Mouse (Mus musculus) midbrain, postnatal 0 days (tissue): ENCODE results near the gene Tspan4. TPM values are rescaled to one million over a fixed set of nuclear protein-coding genes. Genes with fewer than 3 reads are reported as not detected.

Experiments
- ATAC-seq: fragments of 200-750 bp; cut with Nextera tagmentation; 2 replicates; pipeline ENCODE4 v1.8.0; 2017; ENCODE audit warnings: moderate number of reproducible peaks, mild to moderate bottlenecking, moderate TSS enrichment, moderate library complexity; ENCODE audit not compliant: low FRiP score
- DNase-seq: peaks from one replicate; pipeline ENCODE4 v3.0.0-alpha.2; 2015; ENCODE audit warnings: low spot score
- H3K27ac ChIP-seq: fragments of 300-500 bp; sonication (generic); 2 replicates; pipeline ENCODE4 v1.5.1; 2014; ENCODE audit warnings: low read depth, mild to moderate bottlenecking, low read length, mixed read lengths
- H3K27me3 ChIP-seq: fragments of 300-500 bp; sonication (generic); 2 replicates; pipeline ENCODE4 v1.6.1; 2014; ENCODE audit warnings: low read length, control low read depth, mixed read lengths; ENCODE audit not compliant: insufficient read depth
- H3K36me3 ChIP-seq: fragments of 300-500 bp; sonication (generic); 2 replicates; pipeline ENCODE4 v1.6.1; 2014; ENCODE audit warnings: low read length, control low read depth, mixed read lengths; ENCODE audit not compliant: insufficient read depth
- H3K4me1 ChIP-seq: fragments of 300-500 bp; sonication (generic); 2 replicates; pipeline ENCODE4 v1.6.1; 2014; ENCODE audit warnings: mild to moderate bottlenecking, control low read depth, antibody characterized with exemption, low read length, mixed read lengths; ENCODE audit not compliant: insufficient read depth
- H3K4me2 ChIP-seq: fragments of 300-500 bp; sonication (generic); 2 replicates; pipeline ENCODE4 v1.6.1; 2014; ENCODE audit warnings: low read depth, mild to moderate bottlenecking, low read length, mixed read lengths; ENCODE audit not compliant: poor library complexity, severe bottlenecking
- H3K4me3 ChIP-seq: fragments of 300-500 bp; sonication (generic); 2 replicates; pipeline ENCODE4 v1.5.1; 2014; ENCODE audit warnings: low read depth, mild to moderate bottlenecking, low read length, moderate library complexity
- H3K9ac ChIP-seq: fragments of 300-500 bp; sonication (generic); replicated peaks from 2 replicates; pipeline ENCODE4 v1.6.1; 2014; ENCODE audit warnings: mild to moderate bottlenecking, low read length, moderate library complexity, mixed read lengths; ENCODE audit not compliant: poor library complexity, severe bottlenecking
- H3K9me3 ChIP-seq: fragments of 300-500 bp; sonication (generic); 2 replicates; pipeline ENCODE4 v1.6.1; 2016; ENCODE audit warnings: low read length, control low read depth
- CTCF ChIP-seq: IDR thresholded peaks from 2 replicates; pipeline ENCODE4 v1.5.1; 2016; ENCODE audit warnings: antibody characterized with exemption, mild to moderate bottlenecking
- WGBS: fragments of 180-500 bp; shearing (Covaris S2); extraction: QIAGEN DNeasy Blood & Tissue Kit; methylation state at CpG from one replicate; pipeline ENCODE4 v1.1.7; 2014; 5-methylcytosine and 5-hydroxymethylcytosine counted together
- polyA plus RNA-seq: library from polyadenylated mRNA; unstranded; fragments of >200 nt; fragmentation: Nextera tagmentation; extraction: Ambion mirVana; gene quantifications from 2 replicates; pipeline ENCODE4 v1.2.1, GENCODE M21; 2015
- total RNA-seq: library from RNA; depleted of rRNA; stranded (reverse); fragments of >200 nt; gene quantifications from 2 replicates; pipeline ENCODE4 v1.2.3, GENCODE M21; 2014

Gene Tspan4
- total and polyA plus RNA-seq, 2 experiments from 2014 or later, result 68.1 to 94.8 TPM

DNA sequence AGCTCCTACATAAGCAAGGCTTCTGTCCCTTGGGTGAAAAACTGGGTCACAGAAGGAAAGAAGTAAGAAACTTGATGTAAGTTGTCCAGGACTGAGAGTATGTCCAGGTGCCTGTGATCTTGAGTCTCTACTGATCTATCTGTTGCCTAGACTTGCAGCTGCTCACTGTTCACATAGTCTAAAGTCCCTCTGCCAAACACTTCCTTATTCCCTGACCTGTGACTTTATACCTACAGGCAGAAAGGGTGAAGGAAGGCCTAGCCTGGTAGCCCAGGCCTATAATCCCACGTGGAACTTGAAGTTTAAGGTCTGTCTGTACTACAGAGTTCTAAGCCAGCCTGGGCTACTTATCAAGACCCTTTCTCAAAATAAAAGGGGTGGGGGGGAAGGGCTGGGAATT, 60.5 kb downstream of the Tspan4 start:
- TF ChIP-seq CTCF, result no peak
- Histone ChIP-seq H3K27me3 (no peaks in the 10 kb centered on the region), H3K4me1 (peaks cover 12% of the 10 kb centered on the region), H3K9ac (no peak overlapping the region), H3K4me2 (no peak overlapping the region), H3K9me3 (no peaks in the 10 kb centered on the region), H3K4me3 (no peak overlapping the region), H3K36me3 (0 out of 2 replicates have a peak, but pooled peaks cover 3% of the 10 kb centered on the region), H3K27ac (no peak overlapping the region)
- no peak for DNase-seq
- ATAC-seq, result no peak
- 80% methylated on average over 1 of the region's 1 CpGs for WGBS

DNA sequence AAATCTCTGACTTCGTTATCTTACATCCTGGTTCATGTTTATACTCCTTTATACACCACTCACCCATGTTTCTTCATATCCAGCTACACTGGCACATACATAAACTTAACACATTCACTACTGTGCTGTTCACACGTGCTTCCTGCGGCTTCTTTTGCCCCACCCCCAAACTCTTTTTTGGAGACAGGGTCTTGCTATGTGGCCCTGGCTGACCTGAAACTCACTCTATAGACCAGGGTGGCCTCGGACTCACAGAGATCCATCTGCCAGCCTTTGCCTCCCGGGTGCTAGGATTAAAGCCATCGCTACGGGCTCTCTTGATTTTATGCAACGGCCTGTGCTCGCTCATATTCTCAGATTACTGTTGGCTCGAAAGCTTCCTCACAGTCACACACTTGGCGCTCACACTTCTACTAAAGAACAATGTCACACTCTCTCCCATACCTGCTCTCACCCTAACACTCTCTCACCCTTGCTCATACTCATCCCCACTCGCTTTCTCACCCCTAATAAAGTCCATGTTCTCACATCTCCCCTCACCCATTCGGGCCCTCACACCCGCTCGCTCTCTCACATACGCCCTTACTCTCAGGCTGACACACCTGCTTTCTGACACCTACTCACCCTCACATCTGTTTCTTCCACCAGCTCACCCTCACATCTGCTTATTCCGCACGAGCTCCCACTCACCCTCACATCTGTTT, 64.0 kb downstream of the Tspan4 start:
- DNase-seq (no peak), ATAC-seq (no peak; the same call in 1 of the 2 replicates)
- H3K9me3 ChIP-seq, result no peaks in the 10 kb centered on the region
- peaks cover 12% of the 10 kb centered on the region for H3K4me1 ChIP-seq
- peak overlapping the region; percentile 85 for H3K4me2 ChIP-seq
- H3K27me3 ChIP-seq, result no peaks in the 10 kb centered on the region
- H3K4me3 ChIP-seq, result peak overlapping the region; percentile 69
- TF ChIP-seq CTCF, result no peak
- peak overlapping the region; percentile 76 for H3K9ac ChIP-seq
- no peaks in the 10 kb centered on the region for H3K36me3 ChIP-seq
- 15% methylated on average over 18 of the region's 18 CpGs for WGBS
- peak overlapping the region; percentile 77 for H3K27ac ChIP-seq

DNA sequence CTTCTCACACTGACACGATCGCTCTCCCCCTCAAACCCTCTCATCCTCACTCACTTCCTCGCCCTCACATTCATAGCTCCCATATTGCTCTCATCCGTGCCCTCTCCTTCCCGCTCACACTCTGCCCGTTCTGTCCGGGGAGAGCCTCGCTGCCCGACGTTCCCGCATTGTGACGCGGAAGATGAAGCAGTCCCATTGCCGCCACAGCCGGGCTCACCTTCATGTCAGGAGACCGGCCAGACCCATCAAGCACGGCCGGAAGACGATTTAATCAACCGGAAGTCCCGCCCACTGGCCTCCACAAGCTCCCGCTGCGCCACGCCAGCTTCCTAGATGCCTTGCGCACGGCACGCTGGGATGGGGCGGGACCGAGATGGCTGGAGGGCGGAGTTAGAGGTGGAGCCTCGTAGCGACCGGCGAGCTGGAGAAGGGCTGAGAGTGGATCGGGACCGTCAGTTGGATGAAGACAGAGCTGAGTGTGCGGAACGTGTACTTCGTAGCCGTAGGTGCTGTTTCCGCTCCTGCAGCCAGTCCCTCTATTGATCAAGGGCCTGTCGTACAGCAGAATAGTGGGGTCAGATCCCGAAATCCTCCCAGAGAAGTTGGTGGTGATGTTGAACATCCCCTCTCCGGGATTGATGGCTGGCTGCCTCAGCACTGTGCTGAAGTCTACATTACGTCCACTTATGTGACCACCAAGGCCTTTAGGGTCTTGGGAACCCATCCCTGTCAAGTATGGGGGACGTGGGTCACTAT, 64.7 kb downstream of the Tspan4 start, which contains the start of gene Chid1:
Chid1 (minus strand) TSS at position 302 of the 756 bp plus-strand sequence.
- Histone ChIP-seq H3K4me3 (peak within 1 kb of the TSS; percentile 69), H3K9me3 (no peaks in the 10 kb centered on the region), H3K4me2 (peak within 1 kb of the TSS; percentile 85), H3K4me1 (peaks cover 12% of the 10 kb centered on the region), H3K27ac (peak within 1 kb of the TSS; percentile 77), H3K9ac (peak within 1 kb of the TSS; percentile 76), H3K36me3 (no peaks in the 10 kb centered on the region), H3K27me3 (no peaks in the 10 kb centered on the region)
- ATAC-seq (peak; percentile 95), DNase-seq (peak; percentile 99)
- WGBS, result under 1% methylated on average over 46 of the region's 46 CpGs
- TF ChIP-seq CTCF, result peak; percentile 23; the same call in 1 of the 2 replicates

DNA sequence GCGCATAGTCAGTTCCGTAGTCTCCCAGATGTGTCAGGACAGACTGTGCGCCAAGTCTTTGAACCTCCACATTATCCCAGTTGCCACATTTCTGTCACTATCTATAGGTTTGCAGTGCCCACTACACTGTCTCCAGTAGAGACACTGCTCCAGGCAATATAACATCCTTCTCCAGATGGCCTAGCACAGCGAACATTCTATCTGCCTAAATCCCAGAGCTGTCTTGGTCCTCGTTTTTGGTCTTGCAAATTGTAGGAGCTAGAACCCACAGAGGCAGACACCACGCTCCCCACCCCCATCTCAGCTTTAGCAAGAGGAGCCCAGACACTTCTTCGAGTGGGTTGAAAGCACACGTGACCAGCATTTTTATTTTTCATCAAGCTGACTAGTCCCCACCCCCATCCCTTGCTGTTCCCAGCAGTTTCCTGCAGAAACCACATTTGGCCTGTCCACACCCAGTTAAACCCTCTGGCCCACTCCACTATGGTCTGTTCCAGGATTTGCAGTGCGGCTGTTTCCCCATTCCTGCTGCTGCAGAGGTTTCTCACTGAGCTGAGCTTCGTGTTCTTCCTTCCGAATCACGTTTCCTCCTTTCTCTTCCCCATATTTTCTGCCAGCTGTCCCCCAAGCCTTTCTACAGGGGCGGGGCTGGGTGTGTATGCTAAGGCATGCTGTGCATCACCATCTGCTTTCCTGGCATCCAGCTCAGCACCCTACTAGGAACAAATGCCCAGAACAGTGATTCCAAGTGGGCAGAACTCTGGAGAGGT, 65.5 kb downstream of the Tspan4 start:
- WGBS, result 57% methylated on average over 13 of the region's 13 CpGs
- no peaks in the 10 kb centered on the region for H3K27me3 ChIP-seq
- peak overlapping the region; percentile 77 for H3K27ac ChIP-seq
- ATAC-seq (peak; percentile 47), DNase-seq (peak; percentile 68)
- no peak for TF ChIP-seq CTCF
- peak overlapping the region; percentile 85 for H3K4me2 ChIP-seq
- peak overlapping the region; percentile 76 for H3K9ac ChIP-seq
- H3K9me3 ChIP-seq, result no peaks in the 10 kb centered on the region
- no peaks in the 10 kb centered on the region for H3K36me3 ChIP-seq
- H3K4me3 ChIP-seq, result peak overlapping the region; percentile 69
- H3K4me1 ChIP-seq, result peaks cover 12% of the 10 kb centered on the region

DNA sequence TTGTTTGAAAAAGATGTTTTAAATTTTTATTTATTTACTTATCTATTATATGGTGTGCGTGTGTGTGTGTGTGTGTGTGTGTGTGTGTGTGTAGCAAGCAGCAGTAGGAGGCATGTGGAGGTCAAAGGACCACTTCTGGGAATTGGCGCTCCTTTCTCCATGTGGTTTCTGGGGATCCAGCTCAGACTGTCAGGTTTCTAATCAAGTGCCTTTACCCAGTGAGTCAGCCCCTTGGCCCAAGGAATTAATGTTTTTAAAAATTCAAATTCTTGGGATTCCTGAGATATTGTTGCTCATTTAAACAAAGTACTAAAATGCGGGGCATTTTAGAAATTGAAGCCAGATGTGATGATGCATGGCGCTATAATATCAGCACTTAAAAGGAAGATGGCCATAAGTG, 66.6 kb downstream of the Tspan4 start:
- H3K4me1 ChIP-seq, result peaks cover 12% of the 10 kb centered on the region
- no peak for ATAC-seq
- H3K4me3 ChIP-seq, result no peak overlapping the region
- 82% methylated on average over 4 of the region's 4 CpGs for WGBS
- no peak overlapping the region for H3K9ac ChIP-seq
- no peak overlapping the region for H3K4me2 ChIP-seq
- H3K27ac ChIP-seq, result no peak overlapping the region
- no peak for TF ChIP-seq CTCF
- H3K9me3 ChIP-seq, result no peaks in the 10 kb centered on the region
- no peaks in the 10 kb centered on the region for H3K36me3 ChIP-seq
- H3K27me3 ChIP-seq, result no peaks in the 10 kb centered on the region
- DNase-seq, result no peak
